Mouse (Mus musculus) cerebellum, postnatal 25 days (tissue): ENCODE measurements at regions not wholly inside any gene's neighbourhood (a gene's known extent, or its start where the extent isn't known, plus 50 kb on each side); places are given as distances from the start of the nearest gene placed in this dataset.

ENCODE experiments used
- DNase-seq, 2 experiments: peaks; one replicate each; pipeline ENCODE4 v3.0.0; 2021; ENCODE audit warnings: mixed read lengths in 2 of 2

GRCm38 (mm10) chr14:105779349-105779748 lies 117.3 kb downstream of the Spry2 start:
- DNase-seq = peak; percentile 48 to 54

GRCm38 (mm10) chr14:105773674-105774073 lies 122.9 kb downstream of the Spry2 start:
- no peak for DNase-seq

GRCm38 (mm10) chr14:105767100-105767499 lies 129.5 kb downstream of the Spry2 start:
- no peak for DNase-seq

GRCm38 (mm10) chr14:105752509-105753375 lies 143.9 kb downstream of the Spry2 start:
- DNase-seq = no peak

- no peak for DNase-seq
These were observed 144.9 kb downstream of the Spry2 start for GRCm38 (mm10) chr14:105751762-105752161.

- DNase-seq = no peak
These were observed 152.0 kb downstream of the Spry2 start for GRCm38 (mm10) chr14:105744578-105744977.

- DNase-seq = no peak
These were observed 152.5 kb downstream of the Spry2 start for GRCm38 (mm10) chr14:105744125-105744524.

GRCm38 (mm10) chr14:105740889-105741288 lies 155.7 kb downstream of the Spry2 start:
- DNase-seq = peak in 1 of 2 experiments; percentile 20

GRCm38 (mm10) chr14:105738568-105738967 lies 158.1 kb downstream of the Spry2 start:
- no peak for DNase-seq

- DNase-seq = no peak
These were observed 160.3 kb downstream of the Spry2 start for GRCm38 (mm10) chr14:105736352-105736751.

- DNase-seq = no peak
These were observed 162.3 kb downstream of the Spry2 start for GRCm38 (mm10) chr14:105734291-105734690.

GRCm38 (mm10) chr14:105733013-105733728 lies 163.4 kb downstream of the Spry2 start:
- DNase-seq = peak; percentile 43 to 64

GRCm38 (mm10) chr14:105732221-105733012 lies 164.2 kb downstream of the Spry2 start:
- peak; percentile 85 to 86 for DNase-seq

GRCm38 (mm10) chr14:105730786-105731185 lies 165.8 kb downstream of the Spry2 start:
- peak; percentile 67 to 81 for DNase-seq

GRCm38 (mm10) chr14:105728841-105729240 lies 167.8 kb downstream of the Spry2 start:
- DNase-seq = no peak

- DNase-seq = no peak
These were observed 170.9 kb downstream of the Spry2 start for GRCm38 (mm10) chr14:105725741-105726140.

- DNase-seq = no peak
These were observed 173.7 kb downstream of the Spry2 start for GRCm38 (mm10) chr14:105722923-105723322.

- DNase-seq = no peak
These were observed 175.0 kb downstream of the Spry2 start for GRCm38 (mm10) chr14:105721576-105721975.

GRCm38 (mm10) chr14:105720816-105721510 lies 175.7 kb downstream of the Spry2 start:
- peak in 1 of 2 experiments; percentile 47 for DNase-seq

GRCm38 (mm10) chr14:105718676-105719441 lies 177.8 kb downstream of the Spry2 start:
- peak in 1 of 2 experiments; percentile 41 for DNase-seq

GRCm38 (mm10) chr14:105717821-105718220 lies 178.8 kb downstream of the Spry2 start:
- no peak for DNase-seq
